Mouse (Mus musculus) left cerebral cortex, adult 18-20 months (tissue): Measurements from ENCODE around the gene Arid3a. TPM values are rescaled to one million over a fixed set of nuclear protein-coding genes. Genes with fewer than 3 reads are reported as not detected.

Experiments
- DNase-seq, 2 experiments: peaks; one replicate each; pipeline ENCODE4 v3.0.0; 2021 to 2022; ENCODE audit warnings: low spot score in 2 of 2, mixed read lengths in 1 of 2
- total RNA-seq, 2 experiments: library from RNA; stranded (reverse); gene quantifications; 2 replicates each; pipeline ENCODE4 v1.2.3; 2021

Arid3a gene
- total RNA-seq, 2 experiments from 2014 or later, result 5.6 to 7.2 TPM

GRCm38 (mm10) chr10:79925785-79926490, 905 bp upstream of the Arid3a start:
- no peak for DNase-seq

GRCm38 (mm10) chr10:79927324-79928029, 634 bp downstream of the Arid3a start:
- peak in 1 of 2 experiments; percentile 45 for DNase-seq

- no peak for DNase-seq
These were observed 1.3 kb downstream of the Arid3a start for GRCm38 (mm10) chr10:79928030-79928694.

DNA sequence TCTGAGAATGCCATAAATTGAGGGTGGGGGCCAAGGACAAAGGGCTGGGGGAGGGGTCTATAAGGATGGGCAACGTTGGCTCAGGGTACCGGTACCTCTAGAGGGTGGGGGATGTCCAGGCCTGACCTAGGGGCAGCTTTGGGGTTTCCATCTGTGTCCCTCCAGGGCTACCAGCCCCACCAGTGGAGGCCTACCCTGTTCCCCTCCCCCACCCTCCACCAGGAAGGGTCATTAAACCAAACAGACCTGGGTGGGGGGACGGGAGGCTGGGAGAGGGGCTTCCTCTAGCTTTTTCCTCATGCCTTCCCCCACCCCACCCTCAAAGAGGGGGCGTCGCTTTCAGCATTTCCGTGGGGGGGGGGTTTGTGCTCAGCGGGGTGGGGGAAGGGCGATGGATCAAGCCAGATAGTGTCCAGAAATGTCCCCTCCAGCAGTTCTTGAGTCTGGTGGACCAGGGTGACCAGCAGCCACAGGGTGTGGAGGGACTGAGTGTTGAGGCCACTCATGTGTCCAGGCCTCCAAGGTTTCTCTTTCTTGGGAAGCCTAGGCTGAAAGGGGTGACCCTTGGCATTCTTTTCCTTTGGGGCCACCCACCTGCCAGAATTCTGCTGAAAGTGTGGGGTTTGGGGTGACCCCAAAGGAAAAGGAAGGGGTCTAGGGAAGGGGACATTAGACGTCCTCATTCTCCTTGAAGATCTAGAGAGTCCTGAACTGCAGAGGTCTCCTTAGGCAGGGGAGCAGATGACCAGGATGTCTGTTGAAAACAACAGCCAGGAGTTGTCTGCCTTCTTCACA, 2.3 kb downstream of the Arid3a start:
- no peak for DNase-seq

- no peak for DNase-seq
These were observed 3.4 kb downstream of the Arid3a start for GRCm38 (mm10) chr10:79929967-79930825.

- no peak for DNase-seq
These were observed 4.0 kb downstream of the Arid3a start for GRCm38 (mm10) chr10:79930826-79931186.

GRCm38 (mm10) chr10:79931797-79932196, 5.0 kb downstream of the Arid3a start:
- no peak for DNase-seq

- no peak for DNase-seq
These were observed 5.9 kb downstream of the Arid3a start for GRCm38 (mm10) chr10:79932736-79933135.

DNA sequence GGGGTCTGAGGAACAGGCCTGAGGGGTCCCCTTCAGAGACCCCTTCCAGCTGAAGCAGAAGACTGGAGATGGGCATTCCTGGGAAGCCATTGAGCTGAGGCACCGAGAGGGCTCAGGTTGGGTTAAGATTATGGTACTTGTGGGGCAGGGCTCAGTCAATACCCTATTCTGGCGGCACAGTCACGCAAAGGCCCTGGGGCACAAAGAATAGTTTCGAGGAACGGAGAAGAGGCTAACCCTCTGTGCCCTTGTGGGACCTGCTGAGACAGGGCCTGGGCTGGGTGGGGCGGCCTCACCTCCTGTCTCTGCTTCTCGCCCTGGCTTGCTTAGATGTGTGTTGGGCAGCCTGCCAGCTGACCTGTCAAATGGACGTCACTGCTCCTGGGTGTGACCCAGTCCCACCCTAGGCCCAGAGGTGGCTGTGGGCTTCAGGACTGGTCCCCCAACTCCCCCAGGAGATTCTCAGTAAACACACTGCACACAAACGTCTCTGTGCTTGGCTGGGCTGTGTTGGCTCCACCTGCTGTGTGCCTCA, 6.4 kb downstream of the Arid3a start:
- DNase-seq, result no peak

- no peak for DNase-seq
These were observed 7.0 kb downstream of the Arid3a start for GRCm38 (mm10) chr10:79933861-79934260.

DNA sequence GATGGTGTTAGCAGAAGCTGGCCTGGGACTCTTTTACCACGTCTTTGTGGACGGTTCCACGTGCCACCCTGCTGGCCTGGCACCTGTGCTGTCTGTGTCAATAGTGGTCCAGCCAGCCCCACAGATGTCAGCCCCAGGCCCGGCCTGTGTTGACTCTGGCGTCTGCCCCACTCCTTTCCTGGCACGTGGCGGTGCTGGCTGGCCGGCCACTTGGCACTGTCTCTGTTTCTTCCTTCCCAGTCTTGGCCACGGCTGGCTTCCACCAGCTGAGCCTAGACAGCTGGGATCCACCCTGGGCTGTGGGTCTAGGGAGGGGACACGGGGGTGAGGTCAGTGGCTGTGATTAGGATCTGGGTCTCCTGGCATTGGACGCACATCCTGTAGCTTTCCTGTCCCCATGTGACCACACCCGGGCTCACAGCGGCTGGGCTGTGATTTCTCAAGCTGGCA, 7.5 kb downstream of the Arid3a start:
- peak in 1 of 2 experiments; percentile 58 for DNase-seq

DNA sequence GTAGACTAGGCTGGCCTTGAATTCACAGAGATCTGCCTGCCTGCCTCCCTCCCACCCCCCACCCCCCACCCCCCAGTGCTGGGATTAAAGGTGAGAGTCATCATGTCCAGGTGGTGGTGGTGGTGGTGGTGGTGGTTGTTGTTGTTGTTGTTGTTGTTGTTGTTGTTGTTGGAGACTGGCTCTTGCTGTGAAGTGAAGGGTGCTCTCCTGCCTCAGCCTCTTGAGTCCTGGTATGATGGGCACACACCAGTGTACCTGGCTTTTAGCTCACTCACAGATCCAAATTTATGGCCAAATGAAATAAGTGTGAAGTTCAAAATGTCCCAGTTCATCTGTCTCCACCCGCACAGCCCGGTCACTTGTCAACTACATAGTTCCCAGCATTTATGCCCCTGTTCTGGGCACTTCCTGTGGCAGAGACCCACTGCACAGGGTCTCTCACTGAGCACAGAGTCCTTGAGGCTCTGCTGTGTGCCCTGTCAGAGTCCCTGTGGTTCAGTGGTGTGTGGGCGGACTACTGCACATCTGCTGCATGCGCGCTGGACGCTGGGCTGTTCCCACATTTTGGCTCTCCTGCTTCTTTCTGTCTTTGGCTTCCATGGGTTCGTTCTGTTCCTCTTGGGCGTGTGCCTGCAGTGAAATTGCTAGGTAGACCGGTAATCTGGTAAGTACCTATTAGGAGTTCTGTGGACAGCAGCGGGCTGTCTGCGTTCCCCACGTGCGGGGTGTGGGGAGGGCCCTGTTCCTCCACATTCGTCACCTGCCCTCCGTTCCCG, 8.1 kb downstream of the Arid3a start:
- no peak for DNase-seq

GRCm38 (mm10) chr10:79936284-79936910, 9.6 kb downstream of the Arid3a start:
- no peak for DNase-seq

DNA sequence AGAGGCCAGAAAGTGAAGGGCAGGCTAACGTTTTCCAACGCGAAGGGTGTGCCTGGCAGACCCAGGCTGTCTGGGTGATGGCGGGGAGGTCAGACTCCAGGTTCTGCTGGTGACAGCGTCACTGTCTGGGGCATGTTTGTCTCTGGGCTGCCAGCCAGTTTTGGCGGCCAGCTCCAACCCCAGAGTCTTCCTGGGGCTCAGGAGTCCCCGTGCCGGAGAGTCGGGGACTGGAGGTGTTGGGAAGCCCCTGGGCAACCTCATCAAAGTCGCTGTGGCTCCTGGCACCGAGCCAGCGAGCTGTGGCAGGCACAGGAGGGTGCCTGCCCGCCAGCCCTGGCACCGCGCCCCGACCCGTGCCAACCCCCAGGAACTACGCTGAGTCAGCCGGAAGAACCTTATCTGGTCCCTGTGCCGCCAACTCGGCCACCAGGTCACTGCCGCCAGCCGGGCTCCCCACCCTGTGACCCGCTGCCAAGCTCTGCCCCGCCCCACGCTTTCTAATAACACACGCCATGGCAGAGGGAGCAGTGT, 10.1 kb downstream of the Arid3a start:
- no peak for DNase-seq

DNA sequence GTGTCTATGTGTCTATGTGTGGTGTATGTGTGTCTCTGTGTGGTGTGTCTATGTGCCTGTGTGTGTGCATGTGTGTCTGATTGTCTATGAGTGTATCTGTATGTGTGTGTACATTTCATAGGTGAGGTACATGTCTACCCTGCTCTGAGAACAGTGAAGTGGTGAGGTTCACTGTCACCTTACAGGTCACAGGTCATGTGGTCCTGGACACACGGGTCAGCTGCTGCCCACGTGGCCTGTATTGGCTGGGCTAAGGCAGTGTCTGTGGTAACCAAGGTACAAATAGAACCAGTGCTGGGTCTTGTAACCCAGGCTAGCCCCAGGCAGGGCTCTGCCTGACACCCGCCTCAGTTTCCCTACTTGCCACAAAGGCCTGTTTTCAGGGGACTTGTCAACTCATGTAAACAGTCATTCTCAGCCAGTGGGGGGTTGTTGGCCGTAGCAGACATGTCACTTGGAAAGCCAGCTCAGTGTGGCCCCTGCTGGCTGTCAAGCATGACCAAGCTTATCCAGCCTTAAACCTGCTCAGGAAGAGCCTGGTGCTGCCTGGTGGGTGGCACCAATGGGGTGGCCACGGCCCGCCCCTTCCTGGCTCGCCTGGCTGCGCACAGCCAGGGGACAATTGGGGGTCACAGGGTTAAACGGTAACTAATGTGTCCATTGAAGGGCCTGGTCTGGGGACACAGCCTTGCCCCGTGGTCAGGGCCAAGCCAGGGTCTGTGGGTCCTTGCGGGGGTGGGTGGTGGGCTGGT, 11.1 kb downstream of the Arid3a start:
- no peak for DNase-seq

DNA sequence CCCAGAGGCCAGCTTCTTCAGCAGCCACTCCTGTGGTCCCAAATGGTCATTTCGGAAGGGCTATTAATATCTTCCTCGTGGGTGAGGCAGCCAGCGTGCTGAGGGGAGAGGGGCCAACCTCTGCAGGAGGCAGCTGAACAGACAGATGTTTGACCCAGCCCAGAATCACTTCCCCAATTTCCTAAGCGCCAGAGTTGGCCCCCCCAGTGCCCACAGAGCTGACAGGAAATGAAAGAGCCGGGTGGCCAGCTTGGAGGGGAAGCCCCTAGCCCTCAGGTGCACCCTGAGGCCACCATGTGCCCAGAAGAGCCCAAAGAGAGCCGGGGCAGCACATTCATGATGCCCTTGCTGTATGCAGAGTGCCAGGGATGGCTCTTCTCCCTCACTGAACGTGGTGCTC, 13.9 kb downstream of the Arid3a start:
- DNase-seq, result no peak

GRCm38 (mm10) chr10:79942988-79943387, 16.1 kb downstream of the Arid3a start:
- DNase-seq, result no peak

GRCm38 (mm10) chr10:79943471-79943901, 16.6 kb downstream of the Arid3a start:
- no peak for DNase-seq
